Mouse (Mus musculus) inflammation-experienced regulatory T-cells, adult 6 months (primary cell): ENCODE measurements at regions not wholly inside any gene's neighbourhood (a gene's known extent, or its start where the extent isn't known, plus 50 kb on each side); places are given as distances from the start of the nearest gene placed in this dataset.

Source experiments
- ATAC-seq: one replicate; pipeline ENCODE4 v1.8.0; 2017

GRCm38 (mm10) chr9:85520941-85521340 is 193.8 kb upstream of the Tent5a start:
- no peak for ATAC-seq

GRCm38 (mm10) chr9:85499006-85499405 is 171.9 kb upstream of the Tent5a start:
- no peak for ATAC-seq

- no peak for ATAC-seq
Measured at GRCm38 (mm10) chr9:85497348-85497747, 170.2 kb upstream of the Tent5a start.

GRCm38 (mm10) chr9:85496506-85497239 is 169.5 kb upstream of the Tent5a start:
- no peak for ATAC-seq

GRCm38 (mm10) chr9:85495056-85495455 is 167.9 kb upstream of the Tent5a start:
- no peak for ATAC-seq

GRCm38 (mm10) chr9:85493760-85494159 is 166.6 kb upstream of the Tent5a start:
- no peak for ATAC-seq

GRCm38 (mm10) chr9:85490367-85490766 is 163.2 kb upstream of the Tent5a start:
- no peak for ATAC-seq

GRCm38 (mm10) chr9:85487915-85488314 is 160.8 kb upstream of the Tent5a start:
- ATAC-seq = no peak

GRCm38 (mm10) chr9:85487052-85487668 is 160.0 kb upstream of the Tent5a start:
- no peak for ATAC-seq

GRCm38 (mm10) chr9:85485749-85486148 is 158.6 kb upstream of the Tent5a start:
- no peak for ATAC-seq

- no peak for ATAC-seq
Measured at GRCm38 (mm10) chr9:85483248-85483647, 156.1 kb upstream of the Tent5a start.

GRCm38 (mm10) chr9:85480566-85480965 is 153.4 kb upstream of the Tent5a start:
- no peak for ATAC-seq

- ATAC-seq = no peak
Measured at GRCm38 (mm10) chr9:85475214-85475613, 148.1 kb upstream of the Tent5a start.

- no peak for ATAC-seq
Measured at GRCm38 (mm10) chr9:85470264-85470821, 143.2 kb upstream of the Tent5a start.

GRCm38 (mm10) chr9:85469288-85469687 is 142.1 kb upstream of the Tent5a start:
- no peak for ATAC-seq

- no peak for ATAC-seq
Measured at GRCm38 (mm10) chr9:85466671-85467070, 139.5 kb upstream of the Tent5a start.

GRCm38 (mm10) chr9:85459062-85459805 is 132.1 kb upstream of the Tent5a start:
- no peak for ATAC-seq

- no peak for ATAC-seq
Measured at GRCm38 (mm10) chr9:85458356-85458755, 131.2 kb upstream of the Tent5a start.

GRCm38 (mm10) chr9:85457400-85457799 is 130.3 kb upstream of the Tent5a start:
- ATAC-seq = no peak

GRCm38 (mm10) chr9:85455382-85455781 is 128.2 kb upstream of the Tent5a start:
- no peak for ATAC-seq

- ATAC-seq = no peak
Measured at GRCm38 (mm10) chr9:85452196-85452857, 125.2 kb upstream of the Tent5a start.

GRCm38 (mm10) chr9:85451349-85451748 is 124.2 kb upstream of the Tent5a start:
- no peak for ATAC-seq

- ATAC-seq = no peak
Measured at GRCm38 (mm10) chr9:85450877-85451276, 123.7 kb upstream of the Tent5a start.
